Mouse (Mus musculus) intestine, postnatal 0 days (tissue): ENCODE data around the gene Kcns1. TPM values are rescaled to one million over a fixed set of nuclear protein-coding genes. Genes with fewer than 3 reads are reported as not detected.

ENCODE experiments used
- ATAC-seq: fragments of 200-750 bp; cut with Nextera tagmentation; 2 replicates; pipeline ENCODE4 v1.8.0; 2017; ENCODE audit warnings: mild to moderate bottlenecking, moderate TSS enrichment, moderate library complexity
- H3K27ac ChIP-seq: fragments of 300-500 bp; sonication (generic); 2 replicates; pipeline ENCODE4 v1.5.1; 2014; ENCODE audit warnings: mild to moderate bottlenecking, low read depth, low read length, moderate library complexity
- H3K27me3 ChIP-seq: fragments of 300-500 bp; sonication (generic); replicated peaks from 2 replicates; pipeline ENCODE4 v1.6.1; 2014; ENCODE audit warnings: low read length, mixed read lengths; ENCODE audit not compliant: control insufficient read depth, insufficient read depth
- H3K36me3 ChIP-seq: fragments of 300-500 bp; sonication (generic); 2 replicates; pipeline ENCODE4 v1.6.1; 2014; ENCODE audit warnings: mild to moderate bottlenecking, moderate library complexity; ENCODE audit not compliant: control insufficient read depth, insufficient read depth
- H3K4me1 ChIP-seq: fragments of 300-500 bp; sonication (generic); replicated peaks from 2 replicates; pipeline ENCODE4 v1.6.1; 2014; ENCODE audit warnings: antibody characterized with exemption, low read length, mixed read lengths; ENCODE audit not compliant: control insufficient read depth, insufficient read depth
- H3K4me2 ChIP-seq: fragments of 300-500 bp; sonication (generic); replicated peaks from 2 replicates; pipeline ENCODE4 v1.6.1; 2014; ENCODE audit warnings: low read depth, mild to moderate bottlenecking, moderate library complexity
- H3K4me3 ChIP-seq: fragments of 300-500 bp; sonication (generic); 2 replicates; pipeline ENCODE4 v1.5.1; 2014; ENCODE audit warnings: low read depth, low read length
- H3K9ac ChIP-seq: fragments of 300-500 bp; sonication (generic); 2 replicates; pipeline ENCODE4 v1.6.1; 2014; ENCODE audit warnings: mild to moderate bottlenecking, low read depth, low read length
- H3K9me3 ChIP-seq: fragments of 300-500 bp; sonication (generic); 2 replicates; pipeline ENCODE4 v1.6.1; 2016; ENCODE audit warnings: mixed run types; ENCODE audit not compliant: control insufficient read depth
- CTCF ChIP-seq: sonication (generic); IDR thresholded peaks from 2 replicates; pipeline ENCODE4 v1.5.1; 2016; ENCODE audit warnings: low read depth, mild to moderate bottlenecking, control low read depth, antibody characterized with exemption, moderate library complexity
- WGBS: fragments of 180-500 bp; shearing (Covaris S2); extraction: QIAGEN DNeasy Blood & Tissue Kit; methylation state at CpG from one replicate; pipeline ENCODE4 v1.1.7; 2014; 5-methylcytosine and 5-hydroxymethylcytosine counted together
- polyA plus RNA-seq: library from polyadenylated mRNA; unstranded; fragments of >200 nt; fragmentation: Nextera tagmentation; extraction: Ambion mirVana; gene quantifications from 2 replicates; pipeline ENCODE4 v1.2.1, GENCODE M21; 2015

The Kcns1 gene
- polyA plus RNA-seq, 1 experiment from 2014 or later, result 0.21 TPM

GRCm38 (mm10) chr2:164196700-164196990 lies 25.7 kb upstream of the Kcns1 start:
- H3K4me1 ChIP-seq, result no peaks in the 10 kb centered on the region
- H3K36me3 ChIP-seq, result no peaks in the 10 kb centered on the region
- H3K9ac ChIP-seq, result no peak overlapping the region
- no peak overlapping the region for H3K27ac ChIP-seq
- no peak for TF ChIP-seq CTCF
- no peaks in the 10 kb centered on the region for H3K9me3 ChIP-seq
- ATAC-seq, result no peak
- H3K4me2 ChIP-seq, result no peak overlapping the region
- 73% methylated on average over 5 of the region's 5 CpGs for WGBS
- H3K4me3 ChIP-seq, result no peak overlapping the region
- no peaks in the 10 kb centered on the region for H3K27me3 ChIP-seq

GRCm38 (mm10) chr2:164195971-164196699 lies 25.2 kb upstream of the Kcns1 start:
- Histone ChIP-seq H3K9ac (no peak overlapping the region), H3K9me3 (no peaks in the 10 kb centered on the region), H3K36me3 (no peaks in the 10 kb centered on the region), H3K4me2 (no peak overlapping the region), H3K27me3 (no peaks in the 10 kb centered on the region), H3K4me3 (no peak overlapping the region), H3K4me1 (no peaks in the 10 kb centered on the region), H3K27ac (no peak overlapping the region)
- TF ChIP-seq CTCF, result no peak
- no peak for ATAC-seq
- 82% methylated on average over 5 of the region's 5 CpGs for WGBS

DNA sequence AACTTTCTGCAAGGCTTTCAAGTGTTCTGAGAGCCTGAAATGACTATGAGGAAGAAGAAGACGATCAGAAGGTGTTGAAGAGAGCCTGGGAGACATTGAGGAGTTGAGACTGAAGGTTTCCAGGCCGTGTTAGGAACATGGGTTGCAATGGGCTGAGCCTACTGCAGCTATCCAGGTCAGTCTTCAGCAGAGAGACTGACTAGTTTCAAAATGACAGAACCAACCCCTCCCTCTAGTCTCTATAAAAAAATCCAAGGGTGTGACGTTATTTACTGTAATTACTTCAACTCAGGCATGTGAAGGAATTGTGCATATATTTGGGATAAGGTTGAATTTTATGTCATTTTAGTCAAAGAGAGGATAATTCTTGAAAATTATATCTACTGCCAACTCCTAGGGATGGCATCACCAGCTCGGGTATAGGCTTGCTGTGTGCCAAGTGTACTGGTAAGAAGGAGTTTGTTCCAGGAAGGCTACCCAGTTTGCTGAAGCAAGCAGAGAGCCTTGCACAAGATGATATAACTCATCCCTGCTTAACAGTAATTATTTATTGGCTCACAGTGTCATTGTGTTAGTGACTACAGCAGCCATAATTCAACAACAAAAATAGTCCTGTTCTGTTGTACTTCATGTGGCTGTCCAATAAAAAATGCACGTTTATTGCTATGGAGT lies 24.2 kb upstream of the Kcns1 start:
- Histone ChIP-seq H3K4me3 (no peak overlapping the region), H3K9ac (no peak overlapping the region)
- 70% methylated on average over 5 of the region's 5 CpGs for WGBS

DNA sequence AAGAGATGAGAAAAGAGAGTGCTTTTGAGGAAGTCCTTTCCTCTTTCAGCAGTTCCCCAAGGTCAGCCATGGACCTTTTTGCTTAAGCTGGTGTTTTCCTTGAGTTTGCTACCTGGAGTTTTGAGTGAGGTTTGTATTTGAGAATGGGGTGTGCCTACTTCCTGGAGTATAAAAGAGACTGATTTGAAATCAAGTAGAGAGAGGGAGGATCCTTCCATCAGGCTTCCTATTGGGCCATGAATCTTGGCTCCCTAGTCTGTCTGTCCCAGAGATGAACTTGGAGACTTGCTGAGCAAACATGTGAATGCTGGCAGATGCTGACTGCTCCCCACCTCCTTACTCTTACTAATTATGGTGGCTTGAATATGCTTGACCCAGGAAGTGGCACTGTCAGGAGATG lies 21.4 kb upstream of the Kcns1 start:
- H3K36me3 ChIP-seq, result no peaks in the 10 kb centered on the region
- H3K27me3 ChIP-seq, result no peaks in the 10 kb centered on the region
- no peaks in the 10 kb centered on the region for H3K9me3 ChIP-seq
- no peaks in the 10 kb centered on the region for H3K4me1 ChIP-seq
- H3K9ac ChIP-seq, result no peak overlapping the region
- no peak overlapping the region for H3K4me3 ChIP-seq
- no peak for TF ChIP-seq CTCF
- no peak overlapping the region for H3K27ac ChIP-seq
- no peak for ATAC-seq
- H3K4me2 ChIP-seq, result no peak overlapping the region

More for the DNA sequence above, 24.2 kb upstream of the Kcns1 start:
- Histone ChIP-seq H3K4me2 (no peak overlapping the region), H3K9me3 (no peaks in the 10 kb centered on the region), H3K36me3 (no peaks in the 10 kb centered on the region), H3K4me1 (no peaks in the 10 kb centered on the region), H3K27me3 (no peaks in the 10 kb centered on the region), H3K27ac (no peak overlapping the region)
- TF ChIP-seq CTCF, result no peak
- ATAC-seq, result no peak

GRCm38 (mm10) chr2:164190576-164190975 lies 19.7 kb upstream of the Kcns1 start, which contains the start of gene Wfdc12:
Gene Wfdc12 (minus strand): TSS chr2:164190608.
- no peaks in the 10 kb centered on the region for H3K4me1 ChIP-seq
- no peak within 1 kb of the TSS for H3K4me3 ChIP-seq
- no peak within 1 kb of the TSS for H3K4me2 ChIP-seq
- no peak for TF ChIP-seq CTCF
- H3K9ac ChIP-seq, result no peak within 1 kb of the TSS
- H3K27me3 ChIP-seq, result no peaks in the 10 kb centered on the region
- WGBS, result 76% methylated on average over 6 of the region's 6 CpGs
- no peak within 1 kb of the TSS for H3K27ac ChIP-seq
- H3K36me3 ChIP-seq, result no peaks in the 10 kb centered on the region
- H3K9me3 ChIP-seq, result no peaks in the 10 kb centered on the region
- ATAC-seq, result no peak

DNA sequence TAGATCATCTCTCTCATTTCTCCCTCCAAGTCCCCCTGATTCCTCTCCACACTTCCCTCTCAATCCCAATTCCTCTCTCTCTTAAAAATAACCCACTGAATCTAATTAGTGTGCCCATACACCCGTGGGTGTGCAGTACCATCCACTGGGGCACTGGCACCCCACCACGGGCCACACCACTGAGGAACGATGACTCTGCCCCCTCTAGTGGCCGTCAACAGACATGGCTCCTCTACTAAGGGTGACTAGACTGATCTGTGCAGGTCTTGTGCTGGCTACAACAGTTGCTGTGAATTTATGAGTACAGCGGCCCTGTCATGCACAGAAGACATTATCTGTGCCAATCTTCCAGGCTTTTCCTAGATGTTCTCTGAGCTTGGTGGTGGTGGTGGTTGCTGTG lies 17.8 kb upstream of the Kcns1 start:
- Histone ChIP-seq H3K9ac (no peak overlapping the region), H3K9me3 (no peaks in the 10 kb centered on the region), H3K4me1 (no peaks in the 10 kb centered on the region), H3K4me3 (no peak overlapping the region), H3K27me3 (no peaks in the 10 kb centered on the region), H3K27ac (no peak overlapping the region), H3K4me2 (no peak overlapping the region), H3K36me3 (no peaks in the 10 kb centered on the region)
- whole genome bisulfite sequencing, result 33% methylated on average over 5 of the region's 5 CpGs
- TF ChIP-seq CTCF, result peak; percentile 76
- peak; percentile 33; the same call in 1 of the 2 replicates for ATAC-seq
